Mouse (Mus musculus) liver, postnatal 0 days (tissue): ENCODE data around the gene 6430548M08Rik.
A peak's percentile ranks its signal among the peaks of the same experiment; 100 is the strongest.

Experiments
- CTCF ChIP-seq: sonication (generic); IDR thresholded peaks from 2 replicates; pipeline ENCODE4 v1.5.1; 2016; ENCODE audit warnings: antibody characterized with exemption, low read depth
- EP300 ChIP-seq: IDR thresholded peaks from 2 replicates; pipeline ENCODE4 v1.6.1; 2016; ENCODE audit warnings: antibody characterized with exemption, low read depth, mild to moderate bottlenecking

DNA sequence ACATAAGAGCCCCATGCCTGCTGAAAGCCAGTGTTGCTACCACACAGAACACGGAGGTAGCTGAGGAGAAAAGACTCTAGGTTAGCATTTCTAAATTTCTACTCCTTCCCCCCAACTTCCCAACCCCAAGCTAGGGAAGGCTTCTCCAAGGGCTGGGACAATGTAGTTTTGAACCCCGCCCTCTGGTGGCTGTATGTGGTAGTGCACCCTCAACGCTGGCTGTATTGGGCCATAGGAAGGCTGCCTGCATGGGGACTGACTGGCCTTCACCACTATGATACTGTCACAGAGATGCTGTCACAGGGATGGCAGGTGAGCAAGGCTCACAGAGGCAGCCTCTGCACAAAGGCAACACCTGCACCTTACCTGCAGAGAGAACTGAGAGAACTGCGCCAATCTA, 42.3 kb upstream of the 6430548M08Rik start:
- TF ChIP-seq CTCF: peak; percentile 98
- no peak for TF ChIP-seq EP300
